Mouse (Mus musculus) common myeloid progenitor, adult 5-6 weeks (primary cell): ENCODE data around the gene 4921539E11Rik. TPM values are rescaled to one million over a fixed set of nuclear protein-coding genes. Genes with fewer than 3 reads are reported as not detected.

ENCODE experiments used
- ATAC-seq: replicated peaks from 2 replicates; pipeline ENCODE4 v1.8.0; 2016; ENCODE audit warnings: low read depth, mild to moderate bottlenecking, moderate TSS enrichment, inconsistent platforms; ENCODE audit not compliant: poor library complexity, severe bottlenecking
- total RNA-seq: library from RNA; stranded (forward); fragments of 200-1000, 187-1606 nt; gene quantifications from 2 replicates; pipeline ENCODE4 v1.2.3, GENCODE M21; 2017

The 4921539E11Rik gene
- total RNA-seq, 1 experiment from 2014 or later: not detected

DNA sequence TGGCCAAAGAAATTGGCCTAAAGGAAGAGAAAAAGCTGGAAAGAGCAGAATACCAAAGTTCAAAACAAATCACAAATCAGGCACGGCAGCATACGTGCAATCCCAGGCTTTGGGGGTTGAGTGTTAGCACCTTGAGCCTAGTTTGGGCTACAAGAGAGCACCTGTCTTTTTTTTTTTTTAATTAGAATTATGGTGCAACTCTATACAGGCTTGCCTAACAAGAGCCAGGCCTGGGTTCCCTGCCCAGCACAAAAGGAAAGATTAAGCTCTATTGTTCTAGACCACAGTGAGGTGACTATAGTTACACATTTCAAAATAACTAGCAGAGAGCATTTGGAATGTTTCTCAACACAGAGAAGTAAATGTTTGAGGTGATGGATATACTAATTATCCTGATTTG lies 42.9 kb downstream of the 4921539E11Rik start:
- ATAC-seq: no peak

DNA sequence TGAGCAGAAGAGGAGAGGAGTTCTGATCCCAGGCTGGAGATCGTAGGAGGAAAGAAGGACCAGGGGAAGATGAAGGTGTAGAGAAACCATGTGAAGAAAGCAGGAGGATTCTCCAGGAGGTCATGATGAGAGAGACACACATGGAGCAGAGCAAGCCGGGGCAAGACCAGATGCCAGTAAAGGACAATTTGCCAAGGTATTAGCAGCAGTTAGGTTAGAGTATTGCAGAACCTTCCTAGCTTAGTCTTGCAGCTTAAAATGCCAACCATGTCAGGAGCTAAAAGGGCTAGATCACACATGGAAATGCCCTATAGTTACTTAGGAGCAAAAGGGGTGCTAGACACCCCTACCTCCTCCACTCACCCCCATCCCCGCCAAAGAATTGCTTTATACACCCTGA lies 43.4 kb downstream of the 4921539E11Rik start:
- ATAC-seq: no peak

DNA sequence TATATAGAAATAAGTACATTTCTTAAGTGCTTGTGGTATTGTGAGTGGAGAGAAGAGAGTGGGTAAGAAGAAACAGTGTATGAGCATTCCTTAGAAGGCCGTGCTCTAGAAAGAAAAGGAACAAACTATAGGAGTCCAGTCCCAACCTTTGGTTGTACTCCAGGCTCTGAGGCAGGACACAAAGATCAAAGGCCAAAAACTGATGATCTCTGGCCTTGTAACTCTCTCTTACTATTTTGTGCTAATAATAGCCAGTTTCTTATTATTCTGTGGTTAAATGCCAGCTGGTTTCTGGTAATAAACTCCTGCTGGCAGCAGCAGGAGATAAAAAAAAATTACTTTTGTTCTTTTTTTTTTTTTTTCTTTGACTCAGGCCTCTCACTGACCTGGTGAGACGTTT lies 58.5 kb downstream of the 4921539E11Rik start:
- ATAC-seq: no peak

DNA sequence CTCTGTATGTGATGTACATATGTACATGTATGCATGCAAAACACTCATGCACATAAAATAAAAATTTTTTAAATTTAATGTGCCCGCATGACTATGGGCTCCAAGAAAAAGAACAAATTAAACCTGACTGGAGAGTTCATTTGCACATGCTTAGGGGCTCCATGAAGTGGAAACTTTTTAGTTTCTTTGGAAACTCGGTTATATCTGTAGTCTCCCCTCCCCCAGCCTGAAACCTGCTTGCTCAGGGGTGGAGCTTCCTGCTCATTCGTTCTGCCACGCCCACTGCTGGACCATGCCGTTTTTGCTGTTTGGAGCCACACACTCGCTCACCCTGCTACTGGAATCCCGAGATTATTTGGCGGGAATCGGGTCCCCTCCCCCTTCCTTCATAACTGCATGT lies 67.8 kb downstream of the 4921539E11Rik start:
- ATAC-seq: no peak

DNA sequence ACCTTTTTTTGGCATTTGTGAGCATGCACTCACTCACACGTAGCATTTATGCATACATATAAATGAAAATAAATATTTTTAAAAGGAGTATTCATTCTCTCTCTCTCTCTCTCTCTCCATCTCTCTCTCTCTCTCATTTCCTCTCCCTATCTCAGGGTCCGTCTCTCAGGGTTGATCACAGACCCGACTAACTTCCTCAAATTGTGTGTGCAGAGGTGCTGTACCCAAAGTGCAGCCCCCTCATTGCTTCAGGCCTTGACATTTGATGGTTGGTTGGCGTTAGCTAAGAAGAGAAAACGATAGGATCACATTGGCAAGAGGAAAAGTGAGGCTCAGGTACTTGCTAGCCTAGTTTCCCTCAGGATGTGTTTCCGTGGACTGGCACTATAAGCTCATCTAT lies 68.9 kb downstream of the 4921539E11Rik start:
- peak; percentile 56; the same call in 1 of the 2 replicates for ATAC-seq

DNA sequence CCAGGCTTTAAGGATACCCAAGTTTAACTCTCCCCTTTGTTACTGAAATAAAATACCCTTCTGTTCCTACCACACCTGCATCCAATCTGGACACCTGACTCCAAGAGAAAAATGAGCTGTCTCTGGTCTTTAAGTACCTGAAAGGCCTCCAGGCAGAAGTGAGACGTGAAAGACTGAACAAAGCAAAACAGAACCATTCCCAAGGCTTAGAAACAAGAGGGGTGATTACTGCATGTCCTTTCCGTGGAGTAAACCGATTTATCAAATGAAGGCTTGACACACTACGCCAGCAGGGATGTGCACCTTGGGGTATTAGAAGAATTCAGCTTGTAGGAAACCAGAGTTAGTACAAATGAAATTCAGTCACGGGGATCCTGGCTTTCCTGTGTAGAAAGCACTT lies 71.7 kb downstream of the 4921539E11Rik start:
- ATAC-seq: no peak

DNA sequence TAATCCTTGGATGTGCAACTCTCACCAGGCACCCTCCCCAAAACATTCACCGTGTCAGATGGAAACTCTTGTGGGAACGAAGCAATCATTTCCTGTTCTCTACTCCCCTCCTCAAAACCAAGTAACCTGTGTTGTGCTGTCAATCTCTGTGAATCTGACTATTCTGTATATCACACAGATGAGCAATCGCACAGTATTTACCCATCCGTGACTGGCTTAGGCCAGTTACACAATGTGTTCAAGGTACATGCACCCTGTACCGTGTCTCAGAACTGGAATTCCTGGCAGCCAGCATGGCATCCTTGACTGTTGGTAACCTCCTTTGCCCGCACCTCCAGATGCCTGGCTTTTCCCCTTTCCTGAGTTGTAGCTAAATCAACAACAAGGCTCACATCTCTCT lies 74.6 kb downstream of the 4921539E11Rik start:
- no peak for ATAC-seq

DNA sequence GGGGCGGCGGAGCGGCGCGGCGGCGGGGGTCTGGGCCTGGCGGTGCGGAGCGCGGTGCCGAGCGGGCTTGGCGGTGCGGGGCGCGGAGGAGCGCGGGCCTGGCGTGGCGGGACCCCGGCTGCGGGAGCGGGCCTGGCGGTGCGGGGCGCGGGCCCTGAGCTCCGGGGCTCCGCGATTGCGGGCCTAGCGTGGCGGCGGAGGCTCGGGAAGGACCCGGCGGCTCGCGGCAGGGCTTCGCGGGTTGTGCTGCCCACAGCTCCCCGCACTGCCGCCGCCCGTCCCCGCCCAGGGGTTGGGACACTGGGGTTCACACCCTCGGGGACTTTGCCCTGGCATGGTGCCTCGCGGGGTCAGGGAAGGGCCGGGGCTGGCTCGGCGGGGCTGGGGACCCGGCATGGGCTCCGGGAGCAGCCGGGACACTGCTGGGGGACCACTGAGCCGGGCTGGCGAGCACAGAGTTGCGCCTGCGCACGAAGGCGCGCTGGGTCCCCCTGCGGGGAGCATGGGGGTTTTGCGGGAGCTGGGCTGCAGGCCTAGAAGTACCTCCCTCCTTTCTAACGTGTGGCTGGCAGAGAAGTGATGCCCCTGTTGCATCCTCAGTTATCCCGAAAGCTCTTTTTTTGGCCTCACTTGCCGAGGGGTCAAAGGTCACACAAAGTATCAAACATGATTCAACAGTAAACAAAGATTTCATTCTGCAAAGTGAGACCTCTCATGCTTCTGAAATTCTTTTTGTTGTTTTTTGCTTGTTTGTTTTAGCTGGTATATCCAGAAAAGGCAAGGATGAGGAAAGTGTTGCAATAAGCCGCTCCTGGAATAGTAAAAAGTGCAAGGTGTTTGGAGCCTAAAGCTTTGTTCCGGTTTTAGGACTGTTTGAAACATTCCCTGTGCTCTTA lies 75.5 kb downstream of the 4921539E11Rik start, which contains the start of gene Slc35d1:
Gene Slc35d1 (minus strand): TSS at position 240 of the 896 bp plus-strand sequence.
- ATAC-seq: peak; percentile 91

DNA sequence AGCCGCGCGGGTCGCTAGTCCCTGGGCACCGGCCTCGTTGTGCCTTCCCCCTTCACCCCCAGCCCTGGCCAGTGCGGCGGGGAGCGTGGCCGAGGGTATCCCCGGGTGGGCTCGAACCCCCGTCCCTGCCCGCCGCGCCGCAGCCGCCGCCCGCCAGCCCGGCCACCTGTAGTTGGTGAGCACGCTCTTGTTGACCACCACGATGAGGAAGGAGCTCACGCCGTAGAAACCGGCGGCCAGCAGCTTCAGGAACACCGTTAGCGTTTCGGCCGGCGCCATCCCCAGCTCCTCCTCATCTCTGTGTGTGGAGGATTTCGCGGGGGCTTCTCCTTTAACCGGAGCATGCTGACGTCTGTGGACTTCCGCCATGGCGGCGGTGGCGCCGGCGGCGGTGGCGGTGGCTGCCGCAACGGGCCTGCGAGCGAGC lies 76.2 kb downstream of the 4921539E11Rik start:
- peak; percentile 66 for ATAC-seq

DNA sequence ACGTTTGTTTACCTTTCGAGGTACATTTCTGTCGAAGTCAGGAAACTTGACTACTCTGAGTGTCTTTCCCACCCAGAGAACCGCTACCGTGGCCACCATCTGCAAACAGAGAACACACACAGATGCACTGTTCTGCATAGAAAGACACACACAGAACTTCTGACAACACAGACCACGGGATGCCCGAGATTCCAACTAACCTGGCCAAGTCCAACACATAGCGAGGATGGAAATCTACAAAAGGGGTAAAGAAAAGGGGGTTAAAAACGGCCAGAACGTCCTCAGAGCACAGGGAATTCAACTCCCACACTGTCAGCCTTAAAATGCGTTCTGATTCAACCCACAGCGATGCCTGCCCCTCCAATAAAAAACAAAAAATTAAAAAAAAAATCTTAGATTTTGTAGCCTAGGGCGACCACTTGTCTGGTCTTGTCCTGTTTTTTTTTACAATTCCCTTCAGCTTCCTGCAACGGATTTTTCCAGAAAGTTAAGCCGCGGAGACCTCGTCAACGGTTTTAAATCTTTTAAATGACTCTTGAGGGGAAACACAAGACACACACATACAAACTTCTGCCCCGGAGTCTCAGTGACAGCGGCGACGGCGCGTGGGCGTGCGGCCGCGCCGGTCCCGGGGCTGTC lies 76.7 kb downstream of the 4921539E11Rik start:
- ATAC-seq: no peak

DNA sequence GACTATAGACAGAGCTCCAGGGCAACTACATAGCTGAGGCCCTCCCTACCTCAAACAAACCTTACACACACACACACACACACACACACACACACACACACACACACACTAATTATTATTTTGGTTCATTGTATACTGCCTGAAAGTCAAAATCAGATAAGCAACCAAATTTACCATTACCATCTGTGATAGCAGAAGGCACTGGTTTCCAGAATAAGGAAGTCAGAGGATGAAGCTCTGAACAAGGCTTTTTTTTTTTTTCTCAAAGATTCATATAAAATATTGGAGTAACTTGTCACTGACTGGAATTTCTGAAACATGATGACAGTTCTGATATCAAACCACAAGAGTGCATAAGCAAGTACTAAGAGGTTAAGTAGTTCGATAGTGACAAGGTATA lies 82.1 kb downstream of the 4921539E11Rik start:
- ATAC-seq: peak; percentile 52; the same call in 1 of the 2 replicates

DNA sequence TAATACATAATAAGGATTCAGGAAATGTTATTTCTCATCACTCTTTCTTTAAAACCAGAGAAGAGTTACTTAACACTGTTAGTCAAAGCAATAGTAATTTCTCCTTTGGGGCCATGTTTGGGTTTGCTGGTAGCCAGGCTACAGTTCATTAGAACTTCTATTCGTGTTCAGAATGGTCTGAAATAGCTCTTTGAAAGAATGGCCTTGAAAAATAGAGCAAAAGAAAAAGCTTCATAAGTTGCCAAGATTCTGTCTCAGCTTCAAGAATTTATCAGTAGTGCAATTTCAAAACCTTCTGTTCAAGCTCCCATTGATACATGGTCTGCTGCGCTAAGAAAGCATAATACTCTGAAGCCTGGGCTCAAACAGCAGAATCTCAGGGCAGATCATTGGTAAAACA lies 87.0 kb downstream of the 4921539E11Rik start:
- no peak for ATAC-seq

DNA sequence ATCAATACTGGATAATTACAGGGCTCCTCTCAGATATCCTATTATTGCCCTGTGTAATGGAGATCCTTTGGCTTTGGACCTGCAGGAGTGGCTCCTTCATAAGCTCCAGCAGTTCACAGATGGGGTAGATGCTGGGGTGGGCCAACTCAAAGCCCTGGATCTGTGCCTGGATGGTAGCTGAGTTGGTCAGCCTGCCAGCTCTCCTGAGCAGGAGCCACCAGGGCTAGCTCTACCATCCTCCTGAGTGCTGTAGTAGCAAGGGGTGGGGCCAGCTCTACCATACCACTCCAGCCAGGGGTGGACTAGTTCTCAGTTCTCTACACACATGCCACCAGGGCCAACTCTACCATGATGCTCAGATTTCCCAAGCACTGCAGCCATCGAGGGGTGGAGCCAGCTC lies 90.6 kb downstream of the 4921539E11Rik start:
- no peak for ATAC-seq

DNA sequence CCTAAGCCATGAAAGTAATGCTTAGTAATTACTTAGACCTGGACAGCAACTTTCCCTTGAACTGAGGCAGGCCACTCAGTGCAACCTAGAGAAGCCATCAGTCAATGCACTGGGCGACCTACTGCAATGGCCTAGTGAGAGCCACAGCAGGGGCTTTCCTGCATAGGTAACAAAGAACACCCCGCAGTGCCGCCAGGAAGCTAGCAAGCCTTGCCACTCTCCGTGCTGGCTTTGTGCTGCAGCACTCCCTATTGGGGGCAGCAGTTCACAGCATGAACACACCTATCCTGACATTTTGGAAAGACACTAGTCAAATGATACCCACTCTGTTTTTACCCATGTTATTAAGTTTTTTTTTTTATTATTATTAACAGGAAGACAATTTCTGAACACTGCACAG lies 91.6 kb downstream of the 4921539E11Rik start:
- no peak for ATAC-seq

DNA sequence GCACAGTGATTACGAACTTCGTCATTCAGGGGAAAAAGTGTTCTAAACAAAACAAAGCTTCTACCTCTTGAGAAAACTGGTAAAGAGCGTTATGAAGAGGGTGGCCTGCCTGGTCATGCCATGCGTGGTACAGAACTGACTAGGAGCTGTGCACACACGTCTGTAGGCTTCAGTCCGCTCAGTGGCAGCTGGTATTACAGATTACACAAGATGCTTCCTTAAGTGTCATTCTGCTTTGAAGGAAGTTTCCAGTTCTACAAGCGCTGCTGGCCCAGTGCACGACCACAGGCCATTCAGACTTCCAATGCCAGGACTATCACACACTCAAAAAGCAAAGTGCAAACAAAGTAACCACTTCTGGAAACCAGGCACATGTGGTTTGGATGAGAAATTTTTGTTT lies 93.3 kb downstream of the 4921539E11Rik start:
- 0 out of 2 replicates have a peak, but pooled peaks have one; percentile 37 for ATAC-seq

DNA sequence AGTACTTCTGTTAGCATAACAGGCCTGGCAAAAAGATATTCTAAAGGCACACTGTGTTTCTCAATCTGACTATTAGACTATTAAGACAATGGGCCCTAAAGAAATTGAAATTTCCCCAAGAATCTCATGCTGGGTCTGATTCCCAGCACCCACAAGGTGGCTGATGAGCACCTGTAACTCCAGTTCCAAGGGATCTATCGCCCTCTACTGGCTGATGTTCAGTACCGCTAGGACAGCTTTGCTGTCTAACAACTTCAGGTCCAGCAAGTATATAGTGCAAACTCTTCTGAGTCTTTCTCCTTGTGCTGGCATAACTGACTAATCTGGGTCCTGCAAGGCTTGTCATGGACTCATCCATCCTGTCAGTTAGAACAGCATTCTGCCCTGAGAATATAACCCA lies 98.2 kb downstream of the 4921539E11Rik start:
- no peak; the same call in 1 of the 2 replicates for ATAC-seq

DNA sequence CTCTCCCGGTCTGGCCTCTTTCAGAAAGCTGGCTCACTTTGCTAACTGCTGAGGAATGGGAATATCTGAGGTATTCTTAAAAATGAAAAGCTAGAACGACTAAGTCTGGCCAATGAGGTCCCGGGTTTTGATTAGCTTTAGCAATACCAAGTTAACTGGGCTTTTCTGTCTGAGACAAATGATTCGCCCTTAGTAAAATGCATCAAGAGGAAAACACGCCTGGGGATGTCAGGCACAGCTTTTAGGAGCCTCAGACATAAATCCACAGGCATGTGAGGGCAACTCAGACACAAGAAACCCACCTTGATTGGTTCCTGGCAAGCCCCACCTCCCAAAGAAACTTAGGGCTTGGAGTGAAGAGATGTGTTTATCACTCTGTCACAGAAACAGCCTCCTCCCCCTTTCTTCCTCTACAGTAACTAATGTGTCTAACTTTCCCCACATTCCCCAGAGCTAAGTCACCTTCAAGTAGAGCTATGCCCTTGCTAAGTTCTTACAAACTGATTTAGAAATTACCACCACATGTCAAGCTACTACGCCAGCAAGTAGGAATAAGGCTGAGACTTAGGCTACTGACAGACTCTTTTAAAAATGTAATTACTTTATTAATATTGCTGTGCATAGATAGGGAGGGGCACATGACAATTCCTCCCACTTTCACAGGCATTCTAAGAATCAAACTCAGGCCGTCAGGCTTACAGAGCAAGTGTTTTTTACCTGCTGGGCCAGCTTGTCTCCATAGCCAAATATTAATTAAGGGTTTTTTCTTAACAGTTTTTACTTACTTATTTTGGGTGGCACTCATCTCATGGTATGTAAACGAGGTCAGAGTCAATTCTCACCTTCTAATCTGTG lies 101.7 kb downstream of the 4921539E11Rik start:
- ATAC-seq: 0 out of 2 replicates have a peak, but pooled peaks have one; percentile 32
